Mouse (Mus musculus) layer of hippocampus, adult 9-11 months (tissue): ENCODE measurements around the gene Ndufs2.
"Not testable (repeated sequence)": the region's sequence is repeated elsewhere in the genome, so short reads cannot be mapped to it uniquely, and the experiment has no call there.

Experiments
- DNase-seq: peaks from one replicate; pipeline ENCODE4 v3.0.0; 2022

Ndufs2 gene

DNA sequence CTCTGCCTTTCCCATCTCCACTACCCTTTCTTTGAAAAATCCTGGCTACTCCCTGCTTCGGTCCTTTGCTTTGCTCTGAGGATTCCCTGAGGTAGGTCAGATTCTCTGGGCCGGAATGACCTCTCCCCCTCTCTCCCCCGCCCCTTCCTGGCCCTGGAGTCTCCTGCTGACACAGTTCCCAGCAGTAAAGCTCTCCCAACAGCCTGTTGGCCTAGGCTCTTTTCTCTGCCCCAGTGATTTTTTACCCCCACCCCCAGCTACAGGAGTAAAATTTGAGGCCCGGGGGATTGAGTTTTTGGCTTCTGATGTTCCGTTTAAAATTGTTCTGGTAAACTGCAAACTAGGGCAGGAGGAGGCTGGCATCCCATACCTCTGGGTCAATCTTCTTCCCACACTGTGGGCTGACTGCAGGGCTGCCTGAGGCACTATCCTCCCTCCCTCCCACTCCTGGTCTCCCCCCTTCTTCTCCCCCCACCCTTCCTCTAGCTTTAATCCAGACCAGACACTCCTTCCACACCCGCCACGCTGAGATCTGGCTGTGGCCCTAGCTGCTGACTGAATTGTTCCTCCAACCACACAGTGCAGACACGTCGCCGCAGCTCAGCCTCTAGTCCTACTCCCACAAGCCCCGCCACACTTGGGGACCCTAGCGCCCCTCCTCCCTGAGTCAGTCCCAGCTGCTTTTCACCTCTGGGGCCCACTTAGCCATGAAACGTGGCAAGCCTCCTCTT lies 571 bp upstream of the Ndufs2 start:
- no peak for DNase-seq

DNA sequence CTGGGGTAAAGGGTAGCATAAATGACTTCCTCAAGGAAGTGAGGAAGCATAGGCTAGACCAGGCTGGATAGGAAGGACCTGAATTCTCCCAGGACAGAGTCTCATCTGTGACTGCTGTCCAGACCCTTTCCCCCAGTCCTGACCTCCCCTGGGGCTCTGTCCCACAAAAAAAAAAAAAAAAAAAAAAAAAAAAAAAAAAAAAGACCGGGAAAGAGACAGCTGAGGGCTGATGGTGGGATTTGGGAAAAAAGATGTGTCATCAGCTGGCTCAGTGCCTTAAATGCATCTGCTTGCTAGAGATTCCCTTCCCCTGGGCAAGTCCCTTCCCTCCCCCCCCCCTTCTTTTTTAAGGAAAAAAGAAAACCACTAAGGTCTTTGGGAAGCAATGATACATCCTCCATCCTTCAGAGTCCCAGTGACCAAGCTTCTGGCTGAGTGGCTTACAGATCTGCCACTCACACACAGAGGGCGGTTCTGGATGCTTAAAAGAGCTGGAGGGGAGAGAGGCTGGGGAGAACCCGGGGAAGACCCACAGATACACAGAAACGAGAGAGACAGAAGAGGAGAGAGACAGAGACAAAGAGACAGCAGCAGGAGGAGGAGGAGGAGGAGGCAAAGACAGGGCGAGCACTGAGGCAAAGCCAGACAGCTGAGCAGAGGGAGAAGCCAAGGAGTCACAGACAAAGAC lies 1.1 kb downstream of the Ndufs2 start, which contains the start of gene Adamts4:
TSS of gene Adamts4 (plus strand) at position 509 of the 688 bp plus-strand sequence.
- peak; percentile 71 for DNase-seq

DNA sequence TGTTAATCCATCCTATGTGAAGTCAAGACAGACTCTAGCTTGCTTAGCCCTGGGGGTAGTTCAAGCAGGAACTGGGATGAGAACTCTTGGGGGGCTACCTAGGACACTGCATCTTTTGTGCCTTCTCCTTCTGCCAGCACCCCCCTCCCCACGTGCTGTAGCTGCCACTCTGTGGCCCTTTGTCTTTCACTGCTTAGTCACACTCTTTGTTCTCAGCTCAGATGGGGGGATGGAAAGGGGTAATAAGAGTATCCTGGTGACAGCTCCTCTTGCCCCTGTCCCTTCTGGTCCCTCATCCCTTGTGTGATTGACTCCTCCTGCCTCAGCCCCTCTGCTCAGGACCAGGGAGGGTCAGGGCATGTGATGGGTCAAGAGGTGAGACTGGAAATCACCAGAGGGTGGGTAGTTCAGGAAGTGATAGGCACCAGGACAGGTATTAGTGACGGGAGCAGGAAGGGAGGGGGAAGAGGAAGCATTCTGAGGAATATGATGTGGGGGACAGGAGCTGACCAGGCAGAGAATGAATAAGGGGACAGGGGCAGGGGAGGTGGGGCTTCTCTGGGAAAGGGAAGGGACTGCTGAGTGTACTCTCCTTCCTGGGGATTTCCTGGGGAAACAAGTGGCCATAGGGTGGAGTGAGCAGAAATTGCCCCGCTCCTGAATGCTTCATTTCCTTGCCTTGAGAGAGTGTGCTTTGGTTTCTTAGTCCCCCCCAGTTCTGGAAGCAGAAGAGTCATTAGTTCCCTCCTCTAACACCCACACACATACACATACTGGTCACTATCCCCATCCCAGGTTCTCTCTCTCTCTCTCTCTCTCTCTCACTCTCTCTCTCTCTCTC lies 2.6 kb downstream of the Ndufs2 start:
- DNase-seq, result peak; percentile 82

DNA sequence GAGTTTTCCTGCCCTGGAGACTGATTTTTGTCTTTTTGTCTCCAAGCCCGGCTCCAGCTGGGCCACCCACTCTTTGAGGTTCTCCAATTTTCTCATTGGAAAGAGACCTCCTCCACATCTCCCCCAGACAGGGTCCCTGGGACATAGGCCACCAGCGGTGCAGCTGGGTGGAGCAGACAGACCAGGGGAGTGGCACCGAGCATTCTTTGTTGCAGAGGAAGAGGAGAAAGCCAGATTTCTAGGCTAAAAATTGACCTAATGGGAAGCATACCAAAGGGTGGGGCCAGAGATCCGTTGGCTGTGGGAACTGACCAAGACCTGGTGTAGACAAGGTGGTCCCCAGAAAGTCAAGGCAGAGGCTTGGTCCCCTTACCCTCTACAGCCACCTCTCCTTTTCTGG lies 3.3 kb downstream of the Ndufs2 start:
- no peak for DNase-seq

DNA sequence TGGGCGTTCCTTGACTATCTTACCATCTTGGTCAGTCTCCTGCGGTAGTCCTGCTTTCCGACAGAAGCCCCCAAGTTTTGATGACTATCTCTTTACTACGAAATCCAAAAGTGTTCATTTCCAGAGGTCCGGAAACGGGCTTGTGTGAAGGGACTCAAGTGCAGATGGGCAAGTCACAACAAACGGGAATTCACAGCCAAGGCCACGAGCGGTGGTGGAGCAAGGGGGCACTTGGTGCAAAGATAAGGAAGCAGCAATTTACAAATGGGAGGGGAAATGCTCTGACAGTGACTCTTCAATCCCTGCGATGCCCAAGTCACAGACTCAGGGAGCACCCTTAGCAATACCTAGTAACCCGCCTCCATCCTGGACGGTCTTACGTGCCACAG lies 3.7 kb downstream of the Ndufs2 start:
- DNase-seq, result no peak

DNA sequence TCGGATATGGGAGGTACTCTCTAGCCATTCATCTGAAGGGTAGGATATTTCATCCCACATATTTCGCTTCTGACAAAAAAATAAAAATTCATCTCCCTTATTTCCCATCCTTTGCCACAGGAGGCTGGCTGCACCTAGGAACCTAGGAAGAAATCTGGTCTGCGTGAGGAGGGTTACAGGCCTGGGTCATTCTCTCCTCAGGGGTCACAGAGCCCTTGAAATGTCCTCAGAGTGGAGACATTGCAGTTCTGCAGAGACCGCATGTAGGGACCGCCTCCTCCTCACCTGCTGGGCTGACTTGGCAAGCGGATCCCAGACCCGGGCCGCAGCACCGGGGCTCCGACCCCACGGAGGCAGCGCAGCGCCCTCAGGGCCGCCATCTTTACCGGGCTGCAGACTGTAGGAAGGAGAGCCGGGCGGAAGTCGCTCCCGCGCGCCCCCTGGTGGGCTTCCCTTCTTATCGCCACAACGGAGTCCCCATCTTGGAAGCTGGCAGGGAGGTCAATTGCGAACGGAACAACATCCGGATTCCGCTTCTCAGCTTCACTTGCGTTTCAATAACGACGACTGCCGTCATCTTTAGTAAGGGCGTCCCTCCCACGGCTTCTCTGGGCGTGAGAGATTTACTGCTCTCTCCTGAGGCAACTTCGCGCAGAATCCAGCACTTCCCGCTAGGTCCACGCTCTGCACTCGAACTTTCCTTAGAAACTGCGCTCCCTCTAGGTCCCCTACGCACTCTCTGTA lies 4.3 kb downstream of the Ndufs2 start:
- peak; percentile 98 for DNase-seq

DNA sequence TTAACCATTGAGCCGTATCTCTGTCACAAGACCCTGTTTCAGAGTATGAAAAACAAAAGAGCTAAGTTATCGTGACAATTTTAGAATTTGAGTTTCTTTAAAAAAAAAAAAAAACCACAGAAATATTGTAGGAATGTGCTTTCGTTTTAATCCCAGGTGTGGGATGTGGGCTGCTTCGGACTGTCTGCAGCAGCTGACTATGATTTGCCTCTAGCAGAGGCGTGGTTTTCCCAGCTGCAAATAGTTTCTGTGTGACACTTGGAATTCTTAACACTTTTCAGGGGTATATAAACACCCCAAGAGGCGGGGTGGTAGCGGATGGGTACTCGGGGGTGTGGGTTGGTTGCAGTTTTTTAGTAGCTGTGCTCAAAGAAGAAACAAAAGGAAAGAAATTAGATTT lies 5.8 kb downstream of the Ndufs2 start:
- no peak for DNase-seq

DNA sequence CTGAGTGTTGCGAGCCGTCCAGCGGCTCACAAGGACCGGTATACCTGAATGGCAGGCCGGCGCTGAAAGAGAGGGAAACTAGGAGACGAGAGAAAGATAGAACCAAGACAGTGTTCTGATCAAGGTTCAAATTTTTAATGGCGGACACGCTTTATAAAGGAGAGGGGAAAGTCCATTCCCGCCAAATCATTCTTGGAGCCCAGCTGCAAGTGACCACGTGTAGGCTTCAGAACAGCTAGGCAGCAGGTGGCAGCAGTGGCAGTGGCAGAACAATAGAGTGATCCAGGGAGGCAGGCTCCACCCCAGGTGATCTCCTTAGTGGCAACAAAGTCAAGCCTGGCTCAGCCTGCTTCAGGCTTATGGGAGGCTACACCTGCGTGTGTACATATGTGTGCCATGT lies 9.2 kb downstream of the Ndufs2 start:
- DNase-seq, result not testable (repeated sequence)

DNA sequence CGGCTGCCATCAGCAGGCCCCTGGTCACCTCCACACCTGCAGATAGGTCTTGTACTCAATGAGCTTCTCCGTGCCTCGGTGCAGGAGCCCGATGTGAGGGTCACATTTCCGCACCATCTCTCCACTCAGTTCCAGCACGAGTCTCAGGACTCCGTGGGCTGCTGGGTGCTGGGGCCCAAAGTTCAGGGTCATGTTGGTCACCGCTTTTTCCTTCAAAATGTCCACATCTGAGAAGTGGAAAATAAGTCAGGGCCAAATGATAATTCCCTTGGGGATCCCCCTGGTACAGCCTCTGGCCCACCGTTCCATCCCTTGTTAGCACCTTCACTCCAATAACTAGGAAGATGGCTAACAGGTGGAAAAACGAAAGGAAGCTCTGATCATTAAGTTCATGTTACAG lies 10.3 kb downstream of the Ndufs2 start:
- DNase-seq, result no peak

DNA sequence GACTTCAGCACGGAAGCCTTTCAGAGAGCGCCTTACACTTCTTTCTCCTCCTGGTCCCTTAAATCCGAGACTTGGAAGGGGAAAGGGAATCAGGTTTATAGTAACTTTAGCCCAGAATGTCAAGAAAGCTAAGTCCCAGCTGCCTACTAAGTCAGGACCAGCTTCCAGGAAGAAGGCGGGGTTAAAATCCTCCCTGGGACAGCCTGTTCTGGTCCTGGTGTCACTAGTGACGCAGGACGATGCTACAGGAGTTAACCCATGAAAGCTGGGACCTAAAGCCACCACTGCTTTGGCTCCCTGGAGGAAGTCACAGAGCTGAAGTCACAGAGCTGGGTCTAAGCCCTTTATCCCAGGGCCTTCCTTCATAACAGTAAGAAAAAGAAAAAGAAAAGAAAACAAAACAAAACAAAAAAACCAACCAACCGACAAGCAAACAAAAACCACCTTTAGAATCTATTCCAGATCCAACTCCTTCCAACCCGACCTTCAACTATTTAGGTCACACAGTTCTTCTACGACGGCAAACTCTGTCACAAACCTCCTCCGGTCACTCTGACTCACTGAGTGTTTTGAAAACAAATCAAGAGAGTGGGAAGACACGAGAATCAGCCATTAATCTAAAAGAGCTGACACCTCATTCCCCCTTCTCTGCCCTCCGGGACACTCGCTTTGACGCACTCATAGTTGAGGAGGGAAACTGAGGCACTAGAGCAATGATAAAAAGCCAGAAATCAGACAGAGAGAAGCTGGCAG lies 11.0 kb downstream of the Ndufs2 start:
- no peak for DNase-seq

DNA sequence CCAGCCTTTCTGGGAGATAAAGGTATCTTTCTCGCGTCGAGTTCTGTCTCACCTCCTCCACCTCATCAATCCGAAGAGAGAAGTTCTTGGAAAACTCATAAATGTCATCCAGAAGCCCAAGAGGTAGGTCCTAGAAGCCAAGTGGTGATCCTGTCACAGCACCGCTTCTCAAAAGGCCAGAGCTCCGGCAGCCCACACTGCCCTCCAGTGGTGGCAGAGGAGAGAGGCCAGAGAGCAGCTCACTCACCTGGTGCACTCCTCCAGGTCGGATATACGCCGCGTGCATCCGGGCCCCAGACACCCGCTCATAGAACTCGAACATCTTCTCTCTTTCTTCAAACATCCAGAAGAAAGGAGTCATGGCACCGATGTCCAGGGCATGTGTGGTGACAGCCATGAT lies 12.7 kb downstream of the Ndufs2 start:
- no peak for DNase-seq

DNA sequence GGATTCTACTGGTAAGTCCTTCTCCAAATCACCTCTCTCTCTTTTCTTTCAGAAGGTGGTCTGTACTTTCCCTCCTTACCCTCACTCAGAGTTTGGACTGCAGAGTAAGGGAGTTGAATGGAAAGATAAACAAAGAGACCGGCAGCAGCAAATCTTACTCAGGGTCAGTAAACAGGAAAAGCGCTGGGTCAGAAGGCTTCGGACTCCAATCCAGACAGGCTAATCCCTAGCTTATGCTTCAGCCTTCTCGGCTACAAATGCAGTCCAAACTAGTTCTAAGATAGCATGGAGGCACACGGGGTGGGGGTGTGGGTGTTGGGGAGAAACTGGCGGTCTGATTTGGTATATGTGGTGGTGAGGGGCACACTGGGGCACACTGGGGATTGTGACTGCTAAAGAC lies 13.8 kb downstream of the Ndufs2 start:
- DNase-seq, result no peak

DNA sequence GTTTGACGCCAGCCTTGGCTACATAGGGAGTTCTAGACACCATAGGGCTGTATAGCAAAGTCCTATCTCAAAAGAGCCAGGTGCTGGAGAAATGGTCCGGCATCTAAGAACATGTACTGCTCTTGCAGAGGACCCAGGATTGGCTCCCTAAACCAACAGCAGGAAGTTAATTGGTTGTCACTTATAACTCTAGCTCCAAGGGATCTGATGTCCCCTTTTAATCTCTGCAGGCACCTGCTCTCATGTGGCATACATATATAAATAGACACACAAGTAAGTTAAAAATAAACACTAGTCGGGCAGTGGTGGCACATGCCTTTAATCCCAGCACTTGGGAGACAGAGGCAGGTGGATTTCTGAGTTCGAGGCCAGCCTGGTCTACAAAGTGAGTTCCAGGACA lies 15.4 kb downstream of the Ndufs2 start:
- DNase-seq, result no peak

DNA sequence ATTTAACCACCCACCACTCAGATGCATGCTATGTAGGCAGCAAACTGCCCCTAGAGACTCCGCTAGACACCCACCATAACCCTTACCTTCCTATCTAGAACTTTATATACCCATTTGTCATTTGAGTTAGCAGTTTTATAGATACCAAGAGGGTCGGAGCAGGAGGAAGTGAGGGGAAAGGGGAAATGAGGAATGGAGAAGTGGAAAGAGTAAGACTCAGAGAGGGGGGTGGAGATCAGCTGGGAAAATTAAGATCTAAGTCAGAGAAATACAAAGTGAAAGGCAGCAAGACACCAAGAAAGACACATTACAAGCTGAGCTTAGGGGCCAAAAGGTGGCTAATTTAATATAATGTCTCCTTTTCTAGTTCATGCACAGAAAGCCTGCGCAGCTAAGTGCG lies 16.6 kb downstream of the Ndufs2 start:
- DNase-seq, result no peak

DNA sequence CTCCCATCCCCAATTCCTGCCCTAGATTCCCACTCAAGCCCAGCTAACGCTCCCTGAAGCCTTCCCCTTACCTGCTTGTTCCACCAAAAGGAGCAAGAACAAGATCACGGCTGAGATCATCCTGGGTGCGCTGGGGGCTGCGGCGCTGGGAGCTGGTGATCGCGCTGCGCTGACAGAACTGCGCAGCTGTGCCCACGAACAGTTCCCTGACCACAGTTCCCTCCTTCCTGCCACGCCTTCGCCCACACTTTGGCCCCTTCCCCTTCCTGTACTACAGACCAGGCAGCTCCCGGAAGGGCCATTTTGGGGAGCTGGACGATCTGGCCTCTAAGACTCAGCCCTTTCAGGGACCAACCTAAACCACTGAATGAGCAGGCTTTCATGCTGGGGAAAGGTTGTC lies 17.1 kb downstream of the Ndufs2 start, which contains the start of gene Fcer1g:
TSS of gene Fcer1g (minus strand) at position 240 of the 400 bp plus-strand sequence.
- DNase-seq, result peak; percentile 73

DNA sequence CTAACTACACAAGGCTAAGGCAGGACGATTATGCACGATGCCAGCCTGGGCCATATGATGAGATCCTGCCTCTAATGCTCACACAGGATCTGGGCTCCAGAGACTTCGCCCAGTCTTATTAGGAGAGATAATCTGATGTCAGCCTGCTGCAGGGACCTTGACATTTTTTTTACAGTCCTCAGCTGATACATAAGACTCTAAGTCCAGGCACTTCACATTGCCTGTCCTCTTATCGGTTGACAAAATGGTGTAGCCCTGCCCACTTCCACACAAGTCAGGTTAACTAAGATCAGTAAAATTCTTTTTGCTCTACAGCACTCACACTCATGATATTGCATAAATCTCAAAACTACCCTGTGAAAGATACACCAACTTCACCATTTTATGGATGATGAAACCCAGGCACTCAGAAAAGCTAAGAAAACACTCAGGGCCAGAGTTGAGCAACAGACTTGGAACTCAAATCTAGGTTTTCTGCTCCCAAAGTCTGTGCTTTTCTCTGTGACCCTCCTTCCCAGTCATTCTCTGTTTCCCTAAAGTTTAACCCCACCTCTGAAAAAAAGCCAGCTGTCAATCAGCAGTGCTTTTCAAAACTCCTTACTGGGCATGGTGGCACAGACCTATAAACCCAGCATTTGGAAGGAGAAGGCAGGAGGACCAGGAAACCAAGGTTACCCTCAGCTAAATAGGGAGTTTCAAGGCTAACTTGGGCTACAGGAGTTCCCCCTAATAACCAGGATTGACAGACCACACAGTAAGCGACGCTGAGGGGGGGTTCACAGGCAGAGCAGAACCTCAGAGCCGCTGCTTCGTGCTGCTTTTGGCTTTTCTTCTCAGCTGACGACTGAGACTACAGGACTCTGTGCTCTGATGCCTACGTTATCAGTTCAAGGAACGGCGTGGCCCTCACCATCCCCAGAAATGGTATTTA lies 18.1 kb downstream of the Ndufs2 start:
- no peak for DNase-seq

DNA sequence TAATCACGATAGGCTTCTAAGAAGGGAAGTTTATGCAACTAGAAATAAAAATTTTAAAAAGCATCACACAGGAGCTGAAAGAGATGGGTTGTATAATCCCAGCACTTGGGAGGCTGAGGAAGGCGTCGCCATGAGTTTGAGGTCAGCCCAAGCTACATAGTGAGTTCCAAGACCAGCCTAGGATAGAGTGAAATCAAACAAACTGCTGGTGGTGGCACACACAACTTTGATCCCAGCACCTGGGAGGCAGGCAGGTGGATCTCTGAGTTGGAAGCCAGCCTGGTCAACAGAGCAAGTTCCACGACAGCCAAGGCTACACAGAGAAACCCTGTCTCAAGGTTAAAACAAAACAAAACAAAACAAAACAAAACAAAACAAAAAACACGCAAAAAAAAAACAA lies 18.8 kb downstream of the Ndufs2 start:
- DNase-seq, result no peak

DNA sequence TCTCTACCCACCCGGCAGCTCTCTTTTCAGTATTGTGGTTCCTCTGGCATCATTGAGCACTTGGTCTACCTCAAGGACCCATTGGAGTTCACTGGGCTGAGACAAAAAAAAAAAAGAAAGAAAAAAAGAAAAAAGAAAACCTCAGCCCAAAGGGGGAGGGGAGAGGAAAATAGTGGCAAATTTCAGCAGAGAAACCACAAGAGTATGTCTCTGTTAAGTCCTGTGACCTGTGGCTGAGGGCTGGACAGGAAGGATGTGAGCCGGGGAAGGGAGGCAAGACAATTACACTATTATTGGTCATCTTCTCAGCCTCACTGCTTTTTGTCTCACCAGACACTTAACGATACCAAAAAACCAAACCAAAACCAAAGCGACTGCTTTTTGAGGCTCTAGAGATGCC lies 19.3 kb downstream of the Ndufs2 start:
- no peak for DNase-seq

DNA sequence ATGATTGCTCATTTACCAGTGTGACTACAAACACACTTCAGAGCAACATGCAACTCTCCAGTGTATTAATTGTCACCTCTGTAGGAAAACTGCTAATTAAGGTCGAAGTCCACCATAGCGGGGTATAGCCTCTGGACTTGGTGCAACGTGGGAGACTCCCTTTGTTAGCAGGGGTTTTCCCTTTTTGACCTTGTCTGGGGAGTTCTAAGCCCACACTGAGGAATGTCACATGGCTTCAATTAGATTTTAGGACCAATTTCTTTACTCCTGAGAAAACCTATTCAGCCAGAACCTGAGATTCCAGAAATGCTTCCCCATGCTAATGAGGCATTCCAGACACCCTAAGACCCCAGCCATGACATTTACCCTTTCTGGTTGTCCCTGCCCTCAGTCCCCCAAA lies 21.0 kb downstream of the Ndufs2 start:
- DNase-seq, result no peak

DNA sequence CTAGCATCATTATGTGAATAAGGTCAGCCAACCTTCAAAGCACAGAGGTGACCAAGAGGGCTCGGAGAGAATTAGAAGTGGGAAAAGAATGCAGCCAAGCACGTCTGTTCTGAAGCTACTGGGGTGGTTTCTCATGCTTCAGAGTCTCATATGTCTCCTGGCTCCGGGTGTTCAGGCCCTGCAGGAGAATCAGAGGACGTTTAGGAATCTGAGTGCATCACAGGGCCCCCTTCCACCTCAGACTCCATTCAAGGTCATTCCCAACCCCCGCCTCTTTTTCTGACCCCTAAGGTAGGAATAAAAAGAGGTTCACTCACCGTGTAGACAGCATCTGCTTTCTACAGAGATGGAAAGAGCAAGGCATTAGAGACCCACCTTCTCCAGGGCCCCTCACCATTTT lies 21.4 kb downstream of the Ndufs2 start:
- no peak for DNase-seq

DNA sequence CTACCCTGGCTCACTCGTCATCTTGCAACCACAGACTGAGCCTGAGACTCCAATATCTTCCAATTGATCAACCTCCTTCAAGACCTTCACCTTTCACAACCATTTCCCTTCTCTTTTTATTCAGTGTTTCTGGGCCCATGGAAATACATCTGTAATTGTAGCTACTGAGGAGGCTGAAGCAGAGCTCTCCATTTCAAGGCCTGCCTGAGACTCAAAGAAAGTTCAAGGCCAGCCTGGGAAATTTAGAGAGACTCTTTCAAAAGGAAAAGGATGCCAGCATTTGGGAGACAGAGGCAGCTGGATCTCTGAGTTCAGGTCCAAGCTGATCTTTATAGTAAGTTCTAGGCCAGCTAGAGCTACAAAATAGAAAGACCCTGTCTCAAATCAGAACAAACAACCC lies 23.3 kb downstream of the Ndufs2 start:
- DNase-seq, result no peak
